Mouse (Mus musculus) myocyte (in vitro differentiated cells): Measurements from ENCODE around the gene Crybb3. TPM values are rescaled to one million over a fixed set of nuclear protein-coding genes. Genes with fewer than 3 reads are reported as not detected.

Experiments
- H3K27me3 ChIP-seq: one replicate; pipeline ENCODE4 v1.6.1; 2011; ENCODE audit not compliant: control insufficient read depth, insufficient read depth, insufficient read length
- H3K36me3 ChIP-seq: one replicate; pipeline ENCODE4 v1.6.1; 2011; ENCODE audit not compliant: control insufficient read depth, insufficient read depth
- H3K4me2 ChIP-seq: one replicate; pipeline ENCODE4 v1.6.1; 2011; ENCODE audit warnings: low read depth, control low read depth
- H3K4me3 ChIP-seq: one replicate; pipeline ENCODE4 v1.5.1; 2011; ENCODE audit warnings: mild to moderate bottlenecking, control low read depth, moderate library complexity
- H3K79me2 ChIP-seq: one replicate; pipeline ENCODE4 v1.6.1; 2011; ENCODE audit not compliant: control insufficient read depth, insufficient read depth
- H3ac ChIP-seq: one replicate; pipeline ENCODE4 v1.6.1; 2011; ENCODE audit not compliant: control insufficient read depth, insufficient read length
- CEBPB ChIP-seq: IDR thresholded peaks from 2 replicates; pipeline ENCODE4 v1.6.1; 2011; ENCODE audit warnings: mild to moderate bottlenecking, moderate library complexity; ENCODE audit not compliant: poor library complexity, insufficient read depth, severe bottlenecking
- E2F4 ChIP-seq: IDR thresholded peaks from one replicate; pipeline ENCODE4 v1.6.1; 2011; ENCODE audit warnings: mild to moderate bottlenecking, control low read depth, moderate library complexity; ENCODE audit not compliant: insufficient read depth
- MAX ChIP-seq: IDR thresholded peaks from one replicate; pipeline ENCODE4 v1.6.1; 2011; ENCODE audit warnings: low read depth, mild to moderate bottlenecking, control low read depth
- MYOD1 ChIP-seq, 3 experiments: IDR thresholded peaks; one replicate each; pipeline ENCODE4 v1.6.1; 2011; ENCODE audit warnings: control low read depth in 2 of 3, low read depth in 2 of 3, mild to moderate bottlenecking in 2 of 3, moderate library complexity in 1 of 3; ENCODE audit not compliant: insufficient read length in 2 of 3, control insufficient read depth in 1 of 3
- MYOG ChIP-seq, 3 experiments: IDR thresholded peaks; one replicate each; pipeline ENCODE4 v1.6.1; 2011; ENCODE audit warnings: control low read depth in 2 of 3, low read depth in 2 of 3, mild to moderate bottlenecking in 2 of 3; ENCODE audit not compliant: insufficient read length in 2 of 3, control insufficient read depth in 1 of 3, insufficient read depth in 1 of 3
- POLR2A ChIP-seq: IDR thresholded peaks from one replicate; pipeline ENCODE4 v1.6.1; 2011; ENCODE audit warnings: low read depth, mild to moderate bottlenecking, control low read depth, moderate library complexity; ENCODE audit not compliant: insufficient read length
- POLR2AphosphoS2 ChIP-seq: IDR thresholded peaks from one replicate; pipeline ENCODE4 v1.6.1; 2011; ENCODE audit warnings: low read depth, control low read depth; ENCODE audit not compliant: insufficient read length
- REST ChIP-seq: IDR thresholded peaks from one replicate; pipeline ENCODE4 v1.6.1; 2011; ENCODE audit warnings: mild to moderate bottlenecking, control low read depth, moderate library complexity; ENCODE audit not compliant: insufficient read depth, insufficient read length
- SRF ChIP-seq: IDR thresholded peaks from one replicate; pipeline ENCODE4 v1.6.1; 2011; ENCODE audit warnings: low read depth; ENCODE audit not compliant: control insufficient read depth, insufficient read length
- TCF12 ChIP-seq: IDR thresholded peaks from one replicate; pipeline ENCODE4 v1.6.1; 2011; ENCODE audit warnings: mild to moderate bottlenecking, control low read depth; ENCODE audit not compliant: poor library complexity, insufficient read depth, severe bottlenecking
- TCF3 ChIP-seq: IDR thresholded peaks from one replicate; pipeline ENCODE4 v1.6.1; 2011; ENCODE audit warnings: low read depth, control low read depth; ENCODE audit not compliant: insufficient read length
- USF1 ChIP-seq: IDR thresholded peaks from one replicate; pipeline ENCODE4 v1.6.1; 2011; ENCODE audit warnings: low read depth, mild to moderate bottlenecking, control low read depth, moderate library complexity
- polyA plus RNA-seq: library from polyadenylated mRNA; unstranded; fragments of >200 nt; fragmentation: generic; extraction: Trizol; gene quantifications from one replicate; pipeline ENCODE4 v1.2.1, GENCODE M21; 2012; ENCODE audit warnings: missing spikeins

The Crybb3 gene
- polyA plus RNA-seq, 1 experiment: 0.30 TPM

DNA sequence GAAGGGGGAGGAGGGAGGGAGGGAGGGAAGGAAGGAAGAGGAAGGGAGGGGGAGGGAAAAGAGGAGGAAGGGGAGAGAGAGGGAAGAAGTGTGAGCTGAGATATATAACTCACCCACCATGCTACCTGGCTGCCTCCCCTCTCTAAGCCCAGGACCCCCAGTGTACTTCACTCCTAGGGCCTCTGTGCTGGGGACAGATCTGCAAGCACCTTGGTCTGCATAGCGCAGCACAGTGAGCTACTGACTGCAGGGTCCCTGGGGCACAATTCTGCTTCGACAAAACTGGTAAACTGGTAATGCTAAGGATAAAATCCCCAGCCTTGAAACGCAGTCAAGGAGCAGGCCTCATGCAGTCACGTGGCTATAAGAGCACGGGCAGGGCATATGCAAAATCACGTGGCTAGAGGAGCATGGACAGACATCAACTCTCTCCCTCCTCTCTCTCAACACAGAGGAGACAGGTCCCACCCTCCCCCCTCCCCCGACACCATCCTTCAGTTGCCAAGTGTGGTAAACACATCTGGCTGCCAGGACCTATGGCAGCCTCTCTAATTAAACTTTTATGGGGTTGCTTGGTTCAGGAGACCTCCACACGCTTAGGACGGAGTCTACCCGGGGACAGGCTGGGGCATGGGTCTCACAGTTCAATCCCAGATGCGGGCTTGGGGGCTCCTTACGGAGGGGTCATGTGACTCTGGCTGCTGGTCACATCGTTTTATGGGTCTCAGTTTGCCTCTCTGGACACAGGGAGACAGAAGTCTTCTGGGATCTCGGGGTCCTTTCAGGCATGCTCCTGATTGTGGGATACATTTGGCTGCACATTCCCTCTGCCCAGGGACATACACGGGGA is 39.6 kb upstream of the Crybb3 start:
- Histone ChIP-seq H3K4me2 (no peak overlapping the region), H3K79me2 (no peaks in the 10 kb centered on the region), H3ac (no peak overlapping the region), H3K27me3 (no peaks in the 10 kb centered on the region), H3K36me3 (no peaks in the 10 kb centered on the region), H3K4me3 (no peak overlapping the region)
- TF ChIP-seq MAX (no peak), MYOG (IDR thresholded peaks at IDR 0.05; ENCODE audit: control insufficient read depth in 1 of 3, insufficient read depth in 1 of 3, insufficient read length in 2 of 3, low read depth in 2 of 3) (no peak), SRF (no peak), POLR2AphosphoS2 (no peak), TCF3 (no peak), E2F4 (no peak)

GRCm38 (mm10) chr5:113119861-113120465 is 38.6 kb upstream of the Crybb3 start:
- no peaks in the 10 kb centered on the region for H3K27me3 ChIP-seq
- no peak overlapping the region for H3K4me3 ChIP-seq
- H3ac ChIP-seq: no peak overlapping the region
- H3K4me2 ChIP-seq: no peak overlapping the region
- TF ChIP-seq POLR2AphosphoS2 (no peak), MYOD1 (IDR thresholded peaks at IDR 0.05; ENCODE audit: control insufficient read depth in 1 of 3, insufficient read length in 2 of 3, low read depth in 2 of 3) (no peak), MYOG (IDR thresholded peaks at IDR 0.05; ENCODE audit: control insufficient read depth in 1 of 3, insufficient read depth in 1 of 3, insufficient read length in 2 of 3, low read depth in 2 of 3) (no peak), MAX (no peak), REST (no peak), POLR2A (no peak)
- no peaks in the 10 kb centered on the region for H3K79me2 ChIP-seq
- no peaks in the 10 kb centered on the region for H3K36me3 ChIP-seq

- Histone ChIP-seq H3K27me3 (no peaks in the 10 kb centered on the region), H3K4me3 (no peak overlapping the region), H3K4me2 (no peak overlapping the region), H3ac (no peak overlapping the region), H3K36me3 (no peaks in the 10 kb centered on the region), H3K79me2 (no peaks in the 10 kb centered on the region)
- TF ChIP-seq SRF (no peak), E2F4 (no peak), REST (no peak), TCF12 (no peak), TCF3 (no peak), USF1 (no peak), MYOG (IDR thresholded peaks at IDR 0.05; ENCODE audit: control insufficient read depth in 1 of 3, insufficient read depth in 1 of 3, insufficient read length in 2 of 3, low read depth in 2 of 3) (no peak), MAX (no peak), MYOD1 (IDR thresholded peaks at IDR 0.05; ENCODE audit: control insufficient read depth in 1 of 3, insufficient read length in 2 of 3, low read depth in 2 of 3) (no peak), CEBPB (no peak), POLR2A (no peak), POLR2AphosphoS2 (no peak)
Measured at GRCm38 (mm10) chr5:113119291-113119690, 37.9 kb upstream of the Crybb3 start.

- Histone ChIP-seq H3K4me3 (no peak overlapping the region), H3ac (no peak overlapping the region), H3K27me3 (no peaks in the 10 kb centered on the region)
Measured at GRCm38 (mm10) chr5:113118695-113119094, 37.3 kb upstream of the Crybb3 start.

More at GRCm38 (mm10) chr5:113118695-113119094, 37.3 kb upstream of the Crybb3 start:
- Histone ChIP-seq H3K36me3 (no peaks in the 10 kb centered on the region), H3K4me2 (no peak overlapping the region), H3K79me2 (no peaks in the 10 kb centered on the region)
- TF ChIP-seq CEBPB (no peak), MYOG (IDR thresholded peaks at IDR 0.05; ENCODE audit: control insufficient read depth in 1 of 3, insufficient read depth in 1 of 3, insufficient read length in 2 of 3, low read depth in 2 of 3) (no peak), SRF (no peak), USF1 (no peak), TCF12 (no peak), MYOD1 (IDR thresholded peaks at IDR 0.05; ENCODE audit: control insufficient read depth in 1 of 3, insufficient read length in 2 of 3, low read depth in 2 of 3) (no peak), TCF3 (no peak), MAX (no peak), POLR2A (no peak), REST (no peak), E2F4 (no peak), POLR2AphosphoS2 (no peak)
